Mouse (Mus musculus) megakaryocyte, embryonic 14.5 days (primary cell): ENCODE measurements around the gene Dtx4.

ENCODE experiments used
- FLI1 ChIP-seq: IDR thresholded peaks from 2 replicates; pipeline ENCODE4 v1.6.1; 2012; ENCODE audit warnings: low read length, inconsistent platforms, mixed read lengths
- GATA1 ChIP-seq: IDR thresholded peaks from 3 replicates; pipeline ENCODE4 v1.6.1; 2012; ENCODE audit warnings: mixed read lengths, low read length, inconsistent platforms, borderline replicate concordance

DNA sequence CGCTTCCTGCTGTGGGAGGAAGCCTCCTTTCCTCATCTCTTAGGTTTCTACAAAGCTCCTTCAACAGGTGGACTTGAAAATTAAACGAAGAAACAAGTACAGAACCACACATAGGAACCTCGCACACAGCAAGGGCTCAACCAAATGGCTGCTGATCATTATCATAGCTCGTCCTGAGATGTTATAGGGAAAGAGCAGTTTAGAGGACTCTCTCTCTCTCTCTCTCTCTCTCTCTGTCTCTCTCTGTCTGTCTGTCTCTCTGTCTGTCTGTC is 7.1 kb downstream of the Dtx4 start:
- TF ChIP-seq GATA1 = no peak
- no peak for TF ChIP-seq FLI1
